Mouse (Mus musculus) liver, postnatal 0 days (tissue): Measurements from ENCODE around the gene Comtd1.

Experiments
- CTCF ChIP-seq: sonication (generic); IDR thresholded peaks from 2 replicates; pipeline ENCODE4 v1.5.1; 2016; ENCODE audit warnings: antibody characterized with exemption, low read depth
- EP300 ChIP-seq: IDR thresholded peaks from 2 replicates; pipeline ENCODE4 v1.6.1; 2016; ENCODE audit warnings: antibody characterized with exemption, low read depth, mild to moderate bottlenecking

DNA sequence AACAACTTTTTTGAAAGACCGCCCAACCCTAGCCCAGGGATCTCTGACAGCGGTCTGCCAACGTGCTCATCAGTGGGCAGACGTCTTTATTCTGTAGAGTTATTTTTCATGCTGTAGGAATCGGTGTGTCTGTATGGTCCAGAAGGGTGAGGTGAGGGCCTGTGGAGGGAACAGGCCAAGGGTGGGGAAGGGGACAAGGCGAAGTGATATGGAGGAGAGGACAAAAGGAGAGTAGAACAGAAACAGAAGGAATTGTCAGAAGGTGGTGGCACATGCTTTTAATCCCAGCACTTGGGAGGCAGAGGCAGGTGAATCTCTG is 43.5 kb upstream of the Comtd1 start:
- TF ChIP-seq CTCF (no peak), EP300 (no peak)
